In the genomic region with DNA sequence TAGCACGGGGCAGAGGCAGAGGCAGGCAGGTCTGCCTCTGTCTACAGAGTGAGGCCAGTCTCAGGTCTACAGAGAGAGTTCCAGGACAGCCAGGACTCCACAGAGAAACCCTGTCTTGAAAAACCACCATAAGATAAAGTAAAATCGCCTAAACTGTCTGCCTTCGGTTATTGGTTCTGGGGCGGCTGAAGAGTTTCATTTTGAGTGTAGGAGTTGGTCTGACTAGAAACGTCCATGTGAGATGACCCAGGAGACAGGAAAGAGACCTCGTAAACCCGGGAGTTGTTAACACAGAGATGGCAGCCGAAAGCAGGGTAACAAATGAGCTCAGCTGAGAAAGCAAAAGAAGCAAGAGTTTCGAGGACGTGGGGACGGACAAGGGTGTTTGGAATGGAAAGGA, we compare ENCODE assay signal across 29 mouse cellular contexts. TPM values are rescaled to one million over a fixed set of nuclear protein-coding genes. Genes with fewer than 3 reads are reported as not detected.
DNase-seq lines count a peak whose midpoint lies in the region; ATAC-seq and TF ChIP-seq lines count a peak whose summit lies in the region.
"Had no signal": no experiment of that assay in that cellular context is flagged by ENCODE, and none has a peak within 500 bp of the region (broad histone marks: within the 10 kb centered on the region; RNA-seq: fewer than 3 reads in every experiment).

No protein-coding gene starts in this region.

- H3K9me3 ChIP-seq in liver, embryonic 12.5 days (replicated peaks) = no peaks in the 10 kb centered on the region
- peaks cover 5% of the 10 kb centered on the region; the same call in 1 of the 2 replicates for H3K9me3 ChIP-seq in megakaryocyte, embryonic 14.5 days
- H3K9me3 ChIP-seq in intestine, embryonic 14.5 days (ENCODE audit: control insufficient read depth, low read length) = no peaks in the 10 kb centered on the region
- no peaks in the 10 kb centered on the region for H3K9me3 ChIP-seq in stomach, embryonic 15.5 days
- H3K9me3 ChIP-seq: embryonic facial prominence, embryonic 15.5 days; heart, embryonic 10.5 days; limb, embryonic 15.5 days; neural tube, embryonic 13.5 days had no signal

- no peak for TF ChIP-seq CTCF in liver, adult 2 months (IDR thresholded peaks at IDR 0.05; ENCODE audit: low read depth, low read length)

- H3K4me3 ChIP-seq in liver, adult 2 months (ENCODE audit: insufficient read depth, low read depth, low read length) = no peak overlapping the region
- H3K4me3 ChIP-seq in liver, embryonic 12.5 days = no peak overlapping the region
- peak overlapping the region; percentile 46 for H3K4me3 ChIP-seq in megakaryocyte, embryonic 14.5 days (replicated peaks)
- peak overlapping the region; percentile 24 for H3K4me3 ChIP-seq in intestine, embryonic 14.5 days (ENCODE audit: low read depth, low read length)
- peak overlapping the region; percentile 3; the same call in 1 of the 2 replicates for H3K4me3 ChIP-seq in stomach, embryonic 15.5 days (replicated peaks)
- H3K4me3 ChIP-seq: embryonic facial prominence, embryonic 15.5 days; heart, embryonic 10.5 days; limb, embryonic 15.5 days; myocyte; neural tube, embryonic 13.5 days had no signal

- peak overlapping the region; percentile 81 for H3K27ac ChIP-seq in liver, adult 2 months (replicated peaks; ENCODE audit: insufficient read depth, low read depth, low read length)
- H3K27ac ChIP-seq in liver, embryonic 12.5 days = no peak overlapping the region
- H3K27ac ChIP-seq in intestine, embryonic 14.5 days (ENCODE audit: low read depth) = 0 out of 2 replicates have a peak overlapping the region, but pooled peaks have one; percentile 2
- H3K27ac ChIP-seq in stomach, embryonic 15.5 days = no peak overlapping the region
- H3K27ac ChIP-seq: embryonic facial prominence, embryonic 15.5 days; heart, embryonic 10.5 days; hindbrain, postnatal 0 days; limb, embryonic 15.5 days; neural tube, embryonic 13.5 days had no signal

- no peak for ATAC-seq in liver, embryonic 12.5 days
- ATAC-seq in megakaryocyte, adult 5-6 weeks (ENCODE audit: poor library complexity, severe bottlenecking) = no peak
- no peak for ATAC-seq in intestine, embryonic 14.5 days (replicated peaks; ENCODE audit: low FRiP score, low TSS enrichment, low read depth)
- no peak for ATAC-seq in stomach, embryonic 15.5 days (ENCODE audit: insufficient read depth, low FRiP score, low read depth)
- ATAC-seq: forebrain, embryonic 14.5 days; hindbrain, postnatal 0 days; midbrain, embryonic 16.5 days had no signal

- peaks cover 19% of the 10 kb centered on the region for H3K4me1 ChIP-seq in liver, adult 2 months (ENCODE audit: control insufficient read depth, insufficient read depth, low read length)
- H3K4me1 ChIP-seq in liver, embryonic 12.5 days = peaks cover 19% of the 10 kb centered on the region
- H3K4me1 ChIP-seq in megakaryocyte, embryonic 14.5 days = peaks cover 62% of the 10 kb centered on the region
- H3K4me1 ChIP-seq in intestine, embryonic 14.5 days (replicated peaks; ENCODE audit: control insufficient read depth, insufficient read depth, low read length) = peaks cover 4% of the 10 kb centered on the region; the same call in 1 of the 2 replicates
- H3K4me1 ChIP-seq in stomach, embryonic 15.5 days = peaks cover 20% of the 10 kb centered on the region

- no peaks in the 10 kb centered on the region for H3K36me3 ChIP-seq in liver, adult 2 months (ENCODE audit: control insufficient read depth, insufficient read depth, low read length)
- no peaks in the 10 kb centered on the region for H3K36me3 ChIP-seq in liver, embryonic 12.5 days
- no peaks in the 10 kb centered on the region for H3K36me3 ChIP-seq in megakaryocyte, embryonic 14.5 days (replicated peaks; ENCODE audit: low read length)
- no peaks in the 10 kb centered on the region for H3K36me3 ChIP-seq in intestine, embryonic 14.5 days (ENCODE audit: control insufficient read depth, insufficient read depth, low read length)
- H3K36me3 ChIP-seq in stomach, embryonic 15.5 days = no peaks in the 10 kb centered on the region
- H3K36me3 ChIP-seq: embryonic facial prominence, embryonic 15.5 days; heart, embryonic 10.5 days; limb, embryonic 15.5 days; neural tube, embryonic 13.5 days had no signal

- no peaks in the 10 kb centered on the region for H3K27me3 ChIP-seq in liver, adult 2 months (ENCODE audit: control insufficient read depth, insufficient read depth, low read length)
- H3K27me3 ChIP-seq in liver, embryonic 12.5 days (replicated peaks) = peaks cover 71% of the 10 kb centered on the region
- peaks cover 71% of the 10 kb centered on the region for H3K27me3 ChIP-seq in megakaryocyte, embryonic 14.5 days (replicated peaks)
- H3K27me3 ChIP-seq in intestine, embryonic 14.5 days (replicated peaks; ENCODE audit: control insufficient read depth, insufficient read depth, low read length) = peaks cover 46% of the 10 kb centered on the region
- peaks cover 34% of the 10 kb centered on the region for H3K27me3 ChIP-seq in stomach, embryonic 15.5 days (replicated peaks)

- peak; percentile 36 for DNase-seq in liver, adult 2 months (ENCODE audit: extremely low read depth, low read depth, low spot score)
- DNase-seq in intestine, embryonic 14.5 days (ENCODE audit: low spot score) = no peak
- no peak for DNase-seq in thymus, postnatal 0 days (ENCODE audit: low spot score)
- DNase-seq: adrenal gland, postnatal 10 days; cerebellum, adult 2 months; cerebellum, postnatal 25 days; kidney, adult 8-10 months; layer of hippocampus, adult 9-11 months; left cerebral cortex, postnatal 4 days; retina, postnatal 1 day; right cerebral cortex, postnatal 25 days; thymus, adult 2 months had no signal

- TF ChIP-seq POLR2A in liver, adult 2 months (IDR thresholded peaks at IDR 0.05; ENCODE audit: extremely low read depth, insufficient read depth, low read length) = no peak

- no peak overlapping the region for H3K4me2 ChIP-seq in liver, embryonic 12.5 days
- peak overlapping the region; percentile 38 for H3K4me2 ChIP-seq in intestine, embryonic 14.5 days (ENCODE audit: low read length)
- H3K4me2 ChIP-seq in stomach, embryonic 15.5 days = peak overlapping the region; percentile 15
- H3K4me2 ChIP-seq: embryonic facial prominence, embryonic 15.5 days; limb, embryonic 15.5 days; neural tube, embryonic 13.5 days had no signal

- peaks cover 17% of the 10 kb centered on the region; the same call in 1 of the 2 replicates for H3K79me2 ChIP-seq in liver, adult 2 months (ENCODE audit: control insufficient read depth, insufficient read depth, low read length)

- H3K9ac ChIP-seq in liver, adult 2 months (ENCODE audit: low read depth, low read length) = peak overlapping the region; percentile 44
- no peak overlapping the region for H3K9ac ChIP-seq in liver, embryonic 12.5 days
- no peak overlapping the region for H3K9ac ChIP-seq in intestine, embryonic 14.5 days (ENCODE audit: low read length)
- no peak overlapping the region for H3K9ac ChIP-seq in stomach, embryonic 15.5 days
- H3K9ac ChIP-seq: embryonic facial prominence, embryonic 15.5 days; limb, embryonic 15.5 days; neural tube, embryonic 13.5 days had no signal

- WGBS in liver, adult 2 months = 36% methylated on average over 11 of the region's 11 CpGs
- WGBS in liver, embryonic 12.5 days (ENCODE audit: insufficient replicate concordance) = 43% methylated on average over 11 of the region's 11 CpGs
- WGBS in intestine, embryonic 14.5 days = 41% methylated on average over 11 of the region's 11 CpGs
- WGBS in stomach, embryonic 15.5 days = 45% methylated on average over 11 of the region's 11 CpGs

RNA-seq across cellular contexts. Expression of gene Cldn3, which starts 3.2 kb away (rescaled TPM):
- 49.9 and 86.6 TPM in 2 replicates for total RNA-seq in liver, adult 2 months (2014; rRNA removed)
- 290 and 291 TPM in 2 replicates for polyA plus RNA-seq in liver, adult 2 months (2012; rRNA removed)
- 0.55 and 0.57 TPM in 2 replicates for polyA plus RNA-seq in liver, embryonic 12.5 days (2016; fragmentation: Nextera tagmentation; extraction: Ambion mirVana)
- 0.64 and 3.8 TPM in 2 replicates for polyA plus RNA-seq in megakaryocyte, embryonic 14.5 days (2012; ENCODE audit: insufficient read depth, low replicate concordance)
- total RNA-seq in megakaryocyte, adult 5-6 weeks (2015) = not detected in 2 replicates
- total RNA-seq in megakaryocyte, adult 5-6 weeks (2017) = not detected in 2 replicates
- 113 and 143 TPM in 2 replicates for polyA plus RNA-seq in intestine, embryonic 14.5 days (2014; fragmentation: Nextera tagmentation; extraction: Ambion mirVana)
- polyA plus RNA-seq in stomach, embryonic 15.5 days (2015; fragmentation: Nextera tagmentation; extraction: Ambion mirVana) = 120 and 147 TPM in 2 replicates
- 6.4 and 6.8 TPM in 2 replicates for polyA plus RNA-seq in thymus, postnatal 0 days (2015; fragmentation: Nextera tagmentation; extraction: Ambion mirVana)
- total RNA-seq: gastrocnemius, adult 8-10 months; hematopoietic stem cell, adult 5-6 weeks; megakaryocyte-erythroid progenitor cell, adult 5-6 weeks had no signal
- polyA plus RNA-seq: C2C12, myocyte had no signal

RNA-seq across cellular contexts. Expression of gene Abhd11, which starts 19.8 kb away (rescaled TPM):
- total RNA-seq in liver, adult 2 months (2014; rRNA removed) = 35.9 and 38.1 TPM in 2 replicates
- polyA plus RNA-seq in liver, adult 2 months (2012; rRNA removed) = 77.6 and 78.8 TPM in 2 replicates
- 39.1 and 45.3 TPM in 2 replicates for polyA plus RNA-seq in liver, embryonic 12.5 days (2016; fragmentation: Nextera tagmentation; extraction: Ambion mirVana)
- polyA plus RNA-seq in megakaryocyte, embryonic 14.5 days (2012; ENCODE audit: insufficient read depth, low replicate concordance) = 23.7 and 34.3 TPM in 2 replicates
- 52.5 and 55.0 TPM in 2 replicates for total RNA-seq in megakaryocyte, adult 5-6 weeks (2015)
- 22.9 and 32.7 TPM in 2 replicates for total RNA-seq in megakaryocyte, adult 5-6 weeks (2017)
- polyA plus RNA-seq in intestine, embryonic 14.5 days (2014; fragmentation: Nextera tagmentation; extraction: Ambion mirVana) = 99.7 and 104 TPM in 2 replicates
- 70.9 and 78.9 TPM in 2 replicates for polyA plus RNA-seq in stomach, embryonic 15.5 days (2015; fragmentation: Nextera tagmentation; extraction: Ambion mirVana)
- 51.0 and 52.2 TPM in 2 replicates for polyA plus RNA-seq in thymus, postnatal 0 days (2015; fragmentation: Nextera tagmentation; extraction: Ambion mirVana)

RNA-seq across cellular contexts. Expression of gene Stx1a, which starts 34.1 kb away (rescaled TPM):
- 0.09 and 0.13 TPM in 2 replicates for total RNA-seq in liver, adult 2 months (2014; rRNA removed)
- 1.1 and 1.3 TPM in 2 replicates for polyA plus RNA-seq in liver, adult 2 months (2012; rRNA removed)
- polyA plus RNA-seq in liver, embryonic 12.5 days (2016; fragmentation: Nextera tagmentation; extraction: Ambion mirVana) = 2.7 and 2.8 TPM in 2 replicates
- polyA plus RNA-seq in megakaryocyte, embryonic 14.5 days (2012; ENCODE audit: insufficient read depth, low replicate concordance) = 1.1 and 1.6 TPM in 2 replicates
- 0.09 TPM in 1 of 2 replicates, not detected in the other for total RNA-seq in megakaryocyte, adult 5-6 weeks (2015)
- not detected in 2 replicates for total RNA-seq in megakaryocyte, adult 5-6 weeks (2017)
- 15.9 and 20.2 TPM in 2 replicates for polyA plus RNA-seq in intestine, embryonic 14.5 days (2014; fragmentation: Nextera tagmentation; extraction: Ambion mirVana)
- 11.8 and 12.3 TPM in 2 replicates for polyA plus RNA-seq in stomach, embryonic 15.5 days (2015; fragmentation: Nextera tagmentation; extraction: Ambion mirVana)
- 3.2 and 3.3 TPM in 2 replicates for polyA plus RNA-seq in thymus, postnatal 0 days (2015; fragmentation: Nextera tagmentation; extraction: Ambion mirVana)
- total RNA-seq: hematopoietic stem cell, adult 5-6 weeks had no signal

RNA-seq across cellular contexts. Expression of gene Cldn4, which starts 42.4 kb away (rescaled TPM):
- total RNA-seq in liver, adult 2 months (2014; rRNA removed) = 0.09 and 0.13 TPM in 2 replicates
- polyA plus RNA-seq in liver, adult 2 months (2012; rRNA removed) = 0.09 and 0.36 TPM in 2 replicates
- 0.28 and 0.49 TPM in 2 replicates for polyA plus RNA-seq in liver, embryonic 12.5 days (2016; fragmentation: Nextera tagmentation; extraction: Ambion mirVana)
- polyA plus RNA-seq in megakaryocyte, embryonic 14.5 days (2012; ENCODE audit: insufficient read depth, low replicate concordance) = not detected in 2 replicates
- total RNA-seq in megakaryocyte, adult 5-6 weeks (2015) = not detected in 2 replicates
- total RNA-seq in megakaryocyte, adult 5-6 weeks (2017) = not detected in 2 replicates
- 78.1 and 78.3 TPM in 2 replicates for polyA plus RNA-seq in intestine, embryonic 14.5 days (2014; fragmentation: Nextera tagmentation; extraction: Ambion mirVana)
- 54.5 and 58.6 TPM in 2 replicates for polyA plus RNA-seq in stomach, embryonic 15.5 days (2015; fragmentation: Nextera tagmentation; extraction: Ambion mirVana)
- polyA plus RNA-seq in thymus, postnatal 0 days (2015; fragmentation: Nextera tagmentation; extraction: Ambion mirVana) = 32.6 and 35.4 TPM in 2 replicates
- total RNA-seq: gastrocnemius, adult 8-10 months; hematopoietic stem cell, adult 5-6 weeks; hindbrain, postnatal 0 days; left cerebral cortex, adult 8-10 months; megakaryocyte-erythroid progenitor cell, adult 5-6 weeks had no signal
- polyA plus RNA-seq: forebrain, embryonic 14.5 days; hindbrain, postnatal 0 days; midbrain, embryonic 16.5 days; myocyte had no signal

RNA-seq across cellular contexts. Expression of gene Mettl27, which starts 57.0 kb away (rescaled TPM):
- 13.5 and 19.1 TPM in 2 replicates for total RNA-seq in liver, adult 2 months (2014; rRNA removed)
- polyA plus RNA-seq in liver, adult 2 months (2012; rRNA removed) = 17.9 and 30.0 TPM in 2 replicates
- 8.5 and 9.8 TPM in 2 replicates for polyA plus RNA-seq in liver, embryonic 12.5 days (2016; fragmentation: Nextera tagmentation; extraction: Ambion mirVana)
- 18.7 and 34.3 TPM in 2 replicates for polyA plus RNA-seq in megakaryocyte, embryonic 14.5 days (2012; ENCODE audit: insufficient read depth, low replicate concordance)
- 0.46 and 3.0 TPM in 2 replicates for total RNA-seq in megakaryocyte, adult 5-6 weeks (2015)
- total RNA-seq in megakaryocyte, adult 5-6 weeks (2017) = 0.89 and 1.3 TPM in 2 replicates
- 22.7 and 24.6 TPM in 2 replicates for polyA plus RNA-seq in intestine, embryonic 14.5 days (2014; fragmentation: Nextera tagmentation; extraction: Ambion mirVana)
- 20.9 and 21.0 TPM in 2 replicates for polyA plus RNA-seq in stomach, embryonic 15.5 days (2015; fragmentation: Nextera tagmentation; extraction: Ambion mirVana)
- 19.9 and 29.5 TPM in 2 replicates for polyA plus RNA-seq in thymus, postnatal 0 days (2015; fragmentation: Nextera tagmentation; extraction: Ambion mirVana)

Comparison
In these comparisons a context has a peak if more than half of its experiments do, and no peak if none do; other contexts are left out.
1. H3K27ac ChIP-seq: peak in liver, adult 2 months (single experiment) and intestine, embryonic 14.5 days (single experiment); none in liver, embryonic 12.5 days (single experiment) and stomach, embryonic 15.5 days (single experiment).
2. RNA of gene Cldn3, which starts 3.2 kb away (polyA plus RNA-seq): 290 to 291 TPM in liver, adult 2 months, 113 to 143 TPM in intestine, embryonic 14.5 days and 120 to 147 TPM in stomach, embryonic 15.5 days; 6.4 to 6.8 TPM in thymus, postnatal 0 days, 0.64 to 3.8 TPM in megakaryocyte, embryonic 14.5 days and 0.55 to 0.57 TPM in liver, embryonic 12.5 days; every median in the first group is over 10 times any median in the second.
3. H3K4me3 ChIP-seq: peak in megakaryocyte, embryonic 14.5 days (single experiment), intestine, embryonic 14.5 days (single experiment) and stomach, embryonic 15.5 days (single experiment); none in liver, adult 2 months (single experiment) and liver, embryonic 12.5 days (single experiment).